Mouse (Mus musculus) Muller cell, postnatal 12 days (primary cell): ENCODE data around the gene Cyp1a2.
"Not testable (repeated sequence)": the region's sequence is repeated elsewhere in the genome, so short reads cannot be mapped to it uniquely, and the experiment has no call there.

ENCODE experiments used
- DNase-seq: peaks from one replicate; pipeline ENCODE4 v3.0.0-alpha.2; 2015; ENCODE audit errors: inconsistent ontology term

Gene Cyp1a2

GRCm38 (mm10) chr9:57683520-57683919 is at the start of gene Cyp1a2:
Gene Cyp1a2, minus strand, starts transcription at chr9:57683703.
- no peak for DNase-seq

- no peak for DNase-seq
Measured at GRCm38 (mm10) chr9:57728312-57728711, 44.8 kb upstream of the Cyp1a2 start.

GRCm38 (mm10) chr9:57724701-57725100 is 41.2 kb upstream of the Cyp1a2 start:
- DNase-seq = no peak

- DNase-seq = no peak
Measured at GRCm38 (mm10) chr9:57723796-57724195, 40.3 kb upstream of the Cyp1a2 start.

GRCm38 (mm10) chr9:57723315-57723715 is 39.8 kb upstream of the Cyp1a2 start:
- DNase-seq = peak; percentile 83

GRCm38 (mm10) chr9:57722371-57722770 is 38.9 kb upstream of the Cyp1a2 start:
- no peak for DNase-seq

- no peak for DNase-seq
Measured at GRCm38 (mm10) chr9:57720736-57721135, 37.2 kb upstream of the Cyp1a2 start.

- DNase-seq = no peak
Measured at GRCm38 (mm10) chr9:57718408-57718807, 34.9 kb upstream of the Cyp1a2 start.

GRCm38 (mm10) chr9:57712194-57712593 is 28.7 kb upstream of the Cyp1a2 start:
- DNase-seq = no peak

- not testable (repeated sequence) for DNase-seq
Measured at GRCm38 (mm10) chr9:57710214-57710613, 26.7 kb upstream of the Cyp1a2 start.

GRCm38 (mm10) chr9:57708720-57709274 is 25.3 kb upstream of the Cyp1a2 start:
- DNase-seq = peak; percentile 65

- peak; percentile 94 for DNase-seq
Measured at GRCm38 (mm10) chr9:57708068-57708719, 24.7 kb upstream of the Cyp1a2 start, which contains the start of gene Edc3. Gene Edc3, plus strand, starts transcription at chr9:57708540.

GRCm38 (mm10) chr9:57706496-57706895 is 23.0 kb upstream of the Cyp1a2 start:
- no peak for DNase-seq

- peak; percentile 9 for DNase-seq
Measured at GRCm38 (mm10) chr9:57698466-57699150, 15.1 kb upstream of the Cyp1a2 start.

GRCm38 (mm10) chr9:57697380-57697779 is 13.9 kb upstream of the Cyp1a2 start:
- no peak for DNase-seq

- DNase-seq = peak; percentile 45
Measured at GRCm38 (mm10) chr9:57696380-57697285, 13.1 kb upstream of the Cyp1a2 start.

GRCm38 (mm10) chr9:57694108-57694507 is 10.6 kb upstream of the Cyp1a2 start:
- DNase-seq = no peak

- no peak for DNase-seq
Measured at GRCm38 (mm10) chr9:57688606-57689005, 5.1 kb upstream of the Cyp1a2 start.

GRCm38 (mm10) chr9:57688158-57688557 is 4.7 kb upstream of the Cyp1a2 start:
- peak; percentile 24 for DNase-seq

GRCm38 (mm10) chr9:57687751-57688150 is 4.2 kb upstream of the Cyp1a2 start, which contains the start of gene Cyp1a1:
Gene Cyp1a1, plus strand, starts transcription at chr9:57687928.
- no peak for DNase-seq

GRCm38 (mm10) chr9:57686011-57686410 is 2.5 kb upstream of the Cyp1a2 start:
- DNase-seq = no peak

- no peak for DNase-seq
Measured at GRCm38 (mm10) chr9:57681411-57681810, 2.1 kb downstream of the Cyp1a2 start.
